Mouse (Mus musculus): ENCODE results near the gene Adgre5.

GRCm38 (mm10) chr8:83722631-83723030 is 18.5 kb downstream of the Adgre5 start:
- TF ChIP-seq CTCF (IDR thresholded peaks at IDR 0.05; ENCODE audit: extremely low read depth, insufficient read length, insufficient replicate concordance, low read depth, low read length) = no peak
- no peak for TF ChIP-seq POLR2A (IDR thresholded peaks at IDR 0.05; ENCODE audit: low read depth, low read length)
